Mouse (Mus musculus): ENCODE results near the gene Ust. TPM values are rescaled to one million over a fixed set of nuclear protein-coding genes. Genes with fewer than 3 reads are reported as not detected.

Gene Ust
- polyA plus RNA-seq, 1 experiment from 2014 or later = 0.63 TPM

- Histone ChIP-seq H3K4me1 (ENCODE audit: insufficient read depth) (no peaks in the 10 kb centered on the region), H3K9ac (replicated peaks) (no peak overlapping the region), H3K36me3 (replicated peaks; ENCODE audit: insufficient read depth, low read length) (no peaks in the 10 kb centered on the region), H3K27me3 (ENCODE audit: insufficient read depth, low read length) (no peaks in the 10 kb centered on the region), H3K27ac (ENCODE audit: low read depth) (no peak overlapping the region), H3K4me2 (ENCODE audit: low read depth, low read length) (no peak overlapping the region), H3K4me3 (ENCODE audit: low read depth, low read length) (no peak overlapping the region), H3K9me3 (ENCODE audit: low read length) (no peaks in the 10 kb centered on the region)
- DNase-seq = no peak
- 64% methylated on average over 5 of the region's 5 CpGs for WGBS (ENCODE audit: insufficient replicate concordance)
- TF ChIP-seq CTCF (IDR thresholded peaks at IDR 0.05; ENCODE audit: low read depth) (no peak), EP300 (IDR thresholded peaks at IDR 0.05; ENCODE audit: low read depth) (no peak)
- no peak for ATAC-seq
Measured at GRCm38 (mm10) chr10:8495543-8496141, 23.0 kb downstream of the Ust start.

GRCm38 (mm10) chr10:8491909-8492591 lies 26.6 kb downstream of the Ust start:
- WGBS (ENCODE audit: insufficient replicate concordance) = 75% methylated on average over 1 of the region's 1 CpGs
- no peak overlapping the region for H3K4me3 ChIP-seq (ENCODE audit: low read depth, low read length)
- H3K4me1 ChIP-seq (ENCODE audit: insufficient read depth) = no peaks in the 10 kb centered on the region
- H3K4me2 ChIP-seq (ENCODE audit: low read depth, low read length) = no peak overlapping the region
- H3K36me3 ChIP-seq (replicated peaks; ENCODE audit: insufficient read depth, low read length) = no peaks in the 10 kb centered on the region
- TF ChIP-seq CTCF (IDR thresholded peaks at IDR 0.05; ENCODE audit: low read depth) = no peak
- no peak for TF ChIP-seq EP300 (IDR thresholded peaks at IDR 0.05; ENCODE audit: low read depth)
- H3K27ac ChIP-seq (ENCODE audit: low read depth) = no peak overlapping the region
- no peak overlapping the region for H3K9ac ChIP-seq (replicated peaks)
- ATAC-seq = no peak
- H3K27me3 ChIP-seq (ENCODE audit: insufficient read depth, low read length) = no peaks in the 10 kb centered on the region
- H3K9me3 ChIP-seq (ENCODE audit: low read length) = no peaks in the 10 kb centered on the region
- no peak for DNase-seq

GRCm38 (mm10) chr10:8487388-8487787 lies 31.2 kb downstream of the Ust start:
- no peak for ATAC-seq
- H3K9ac ChIP-seq (replicated peaks) = no peak overlapping the region
- no peaks in the 10 kb centered on the region for H3K9me3 ChIP-seq (ENCODE audit: low read length)
- H3K4me3 ChIP-seq (ENCODE audit: low read depth, low read length) = no peak overlapping the region
- 42% methylated on average over 2 of the region's 2 CpGs for WGBS (ENCODE audit: insufficient replicate concordance)
- no peak overlapping the region for H3K27ac ChIP-seq (ENCODE audit: low read depth)
- DNase-seq = no peak
- H3K36me3 ChIP-seq (replicated peaks; ENCODE audit: insufficient read depth, low read length) = no peaks in the 10 kb centered on the region
- no peak overlapping the region for H3K4me2 ChIP-seq (ENCODE audit: low read depth, low read length)
- TF ChIP-seq CTCF (IDR thresholded peaks at IDR 0.05; ENCODE audit: low read depth) (no peak), EP300 (IDR thresholded peaks at IDR 0.05; ENCODE audit: low read depth) (no peak)
- H3K4me1 ChIP-seq (ENCODE audit: insufficient read depth) = no peaks in the 10 kb centered on the region
- no peaks in the 10 kb centered on the region for H3K27me3 ChIP-seq (ENCODE audit: insufficient read depth, low read length)

- Histone ChIP-seq H3K4me1 (ENCODE audit: insufficient read depth) (no peaks in the 10 kb centered on the region), H3K9ac (replicated peaks) (no peak overlapping the region), H3K9me3 (ENCODE audit: low read length) (no peaks in the 10 kb centered on the region), H3K36me3 (replicated peaks; ENCODE audit: insufficient read depth, low read length) (no peaks in the 10 kb centered on the region), H3K27ac (ENCODE audit: low read depth) (no peak overlapping the region), H3K4me2 (ENCODE audit: low read depth, low read length) (no peak overlapping the region), H3K4me3 (ENCODE audit: low read depth, low read length) (no peak overlapping the region), H3K27me3 (ENCODE audit: insufficient read depth, low read length) (no peaks in the 10 kb centered on the region)
- TF ChIP-seq CTCF (IDR thresholded peaks at IDR 0.05; ENCODE audit: low read depth) (no peak), EP300 (IDR thresholded peaks at IDR 0.05; ENCODE audit: low read depth) (no peak)
- DNase-seq (no peak), ATAC-seq (no peak)
- 75% methylated on average over 4 of the region's 4 CpGs for WGBS (ENCODE audit: insufficient replicate concordance)
Measured at GRCm38 (mm10) chr10:8484487-8484886, 34.1 kb downstream of the Ust start.

DNA sequence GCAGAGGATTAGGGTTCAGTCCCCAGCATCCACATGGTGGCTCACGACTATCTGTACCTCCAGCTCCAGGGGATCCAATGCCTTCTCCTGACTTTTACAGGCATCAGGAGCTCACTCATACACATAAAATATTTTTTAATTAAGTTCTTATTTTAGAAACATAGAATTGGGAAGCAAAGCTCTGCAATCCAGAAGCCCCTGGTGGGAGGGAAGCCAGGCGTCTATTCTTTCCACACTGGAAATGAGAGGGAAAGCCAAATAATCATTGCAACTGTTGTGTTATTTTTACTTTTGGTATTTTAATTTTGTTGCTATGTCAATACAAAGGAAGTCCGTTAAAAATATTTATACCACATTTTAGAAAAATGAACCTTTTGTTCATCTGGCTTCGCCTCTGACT lies 35.8 kb downstream of the Ust start:
- WGBS (ENCODE audit: insufficient replicate concordance) = 79% methylated on average over 4 of the region's 4 CpGs

GRCm38 (mm10) chr10:8479779-8480178 lies 38.8 kb downstream of the Ust start:
- H3K4me1 ChIP-seq (ENCODE audit: insufficient read depth) = no peaks in the 10 kb centered on the region
- WGBS (ENCODE audit: insufficient replicate concordance) = 79% methylated on average over 2 of the region's 2 CpGs
- no peak overlapping the region for H3K4me3 ChIP-seq (ENCODE audit: low read depth, low read length)
- H3K9me3 ChIP-seq (ENCODE audit: low read length) = no peaks in the 10 kb centered on the region
- no peaks in the 10 kb centered on the region for H3K27me3 ChIP-seq (ENCODE audit: insufficient read depth, low read length)
- no peak overlapping the region for H3K27ac ChIP-seq (ENCODE audit: low read depth)
- H3K36me3 ChIP-seq (replicated peaks; ENCODE audit: insufficient read depth, low read length) = no peaks in the 10 kb centered on the region
- no peak overlapping the region for H3K9ac ChIP-seq (replicated peaks)
- no peak overlapping the region for H3K4me2 ChIP-seq (ENCODE audit: low read depth, low read length)
- ATAC-seq (no peak), DNase-seq (no peak)
- TF ChIP-seq EP300 (IDR thresholded peaks at IDR 0.05; ENCODE audit: low read depth) (no peak), CTCF (IDR thresholded peaks at IDR 0.05; ENCODE audit: low read depth) (no peak)

More for the DNA sequence above, 35.8 kb downstream of the Ust start:
- Histone ChIP-seq H3K4me1 (ENCODE audit: insufficient read depth) (no peaks in the 10 kb centered on the region), H3K9ac (replicated peaks) (no peak overlapping the region), H3K36me3 (replicated peaks; ENCODE audit: insufficient read depth, low read length) (no peaks in the 10 kb centered on the region), H3K27me3 (ENCODE audit: insufficient read depth, low read length) (no peaks in the 10 kb centered on the region), H3K4me2 (ENCODE audit: low read depth, low read length) (no peak overlapping the region), H3K27ac (ENCODE audit: low read depth) (no peak overlapping the region), H3K9me3 (ENCODE audit: low read length) (no peaks in the 10 kb centered on the region), H3K4me3 (ENCODE audit: low read depth, low read length) (no peak overlapping the region)
- DNase-seq (no peak), ATAC-seq (no peak)
- TF ChIP-seq CTCF (IDR thresholded peaks at IDR 0.05; ENCODE audit: low read depth) (no peak), EP300 (IDR thresholded peaks at IDR 0.05; ENCODE audit: low read depth) (no peak)
